Comparison of ENCODE assay signal across 9 mouse cellular contexts in genomic region chr19:58060199-58060853, GRCm38 (mm10).
DNase-seq lines count a peak whose midpoint lies in the region; ATAC-seq lines count a peak whose summit lies in the region.
"Had no signal": no experiment of that assay in that cellular context is flagged by ENCODE, and none has a peak within 500 bp of the region (broad histone marks: within the 10 kb centered on the region; RNA-seq: fewer than 3 reads in every experiment).

No protein-coding gene starts in this region.

- peak overlapping the region; percentile 17; the same call in 1 of the 2 replicates for H3K4me2 ChIP-seq in neural tube, embryonic 11.5 days (ENCODE audit: low read depth)
- H3K4me2 ChIP-seq: liver, embryonic 13.5 days had no signal

- H3K4me1 ChIP-seq in neural tube, embryonic 11.5 days (ENCODE audit: control insufficient read depth, insufficient read depth, low read length): peaks cover 16% of the 10 kb centered on the region
- H3K4me1 ChIP-seq in midbrain, embryonic 10.5 days: peaks cover 60% of the 10 kb centered on the region

- no peak overlapping the region; the same call in none of the 2 replicates for H3K9ac ChIP-seq in neural tube, embryonic 11.5 days (ENCODE audit: low read length)
- H3K9ac ChIP-seq: liver, embryonic 13.5 days had no signal

- peak; percentile 45; the same call in 1 of the 2 replicates for ATAC-seq in neural tube, embryonic 11.5 days (ENCODE audit: insufficient read depth, low FRiP score, low TSS enrichment)

- 0 out of 2 replicates have a peak overlapping the region, but pooled peaks have one; percentile 44 for H3K27ac ChIP-seq in neural tube, embryonic 11.5 days (ENCODE audit: low read depth, low read length)
- H3K27ac ChIP-seq in midbrain, embryonic 10.5 days (replicated peaks): peak overlapping the region; percentile 60
- H3K27ac ChIP-seq: liver, embryonic 13.5 days had no signal

- no peaks in the 10 kb centered on the region for H3K9me3 ChIP-seq in neural tube, embryonic 11.5 days (ENCODE audit: control insufficient read depth, low read length)
- no peaks in the 10 kb centered on the region for H3K9me3 ChIP-seq in midbrain, embryonic 10.5 days (replicated peaks)
- H3K9me3 ChIP-seq: liver, embryonic 13.5 days had no signal

- H3K27me3 ChIP-seq in neural tube, embryonic 11.5 days (ENCODE audit: control insufficient read depth, insufficient read depth, low read length): no peaks in the 10 kb centered on the region
- H3K27me3 ChIP-seq in midbrain, embryonic 10.5 days (ENCODE audit: low read depth, poor library complexity, severe bottlenecking): peaks cover 14% of the 10 kb centered on the region; the same call in 1 of the 2 replicates
- H3K27me3 ChIP-seq: liver, embryonic 13.5 days had no signal

- intact Hi-C loops in heart, postnatal 36 days (cut with DNase I): no loop called here

- 33% methylated on average over 12 of the region's 12 CpGs for WGBS in neural tube, embryonic 11.5 days
- whole genome bisulfite sequencing in midbrain, embryonic 10.5 days: 34% methylated on average over 12 of the region's 12 CpGs

- no peak overlapping the region for H3K4me3 ChIP-seq in neural tube, embryonic 11.5 days (ENCODE audit: low read depth, low read length)
- peak overlapping the region; percentile 40 for H3K4me3 ChIP-seq in midbrain, embryonic 10.5 days
- H3K4me3 ChIP-seq: liver, embryonic 13.5 days had no signal

- peak; percentile 59 for DNase-seq in heart, adult 11 months
- DNase-seq in heart, postnatal 36 days: no peak
- DNase-seq in neural tube, embryonic 11.5 days (ENCODE audit: low spot score): no peak
- no peak for DNase-seq in neural tube, embryonic 10.5 days (ENCODE audit: extremely low spot score, low spot score)
- DNase-seq in midbrain, embryonic 10.5 days (ENCODE audit: low spot score): peak; percentile 33
- DNase-seq in spleen, adult 12 weeks (ENCODE audit: low spot score): no peak
- DNase-seq in layer of hippocampus, adult 18-20 months (ENCODE audit: low spot score in 2 of 2): no peak
- no peak for DNase-seq in urinary bladder, postnatal 36 days (ENCODE audit: low spot score in 2 of 2)
- DNase-seq: liver, embryonic 13.5 days had no signal

- no peaks in the 10 kb centered on the region for H3K36me3 ChIP-seq in neural tube, embryonic 11.5 days (ENCODE audit: control insufficient read depth, insufficient read depth, low read length)
- H3K36me3 ChIP-seq in midbrain, embryonic 10.5 days: no peaks in the 10 kb centered on the region
- H3K36me3 ChIP-seq: liver, embryonic 13.5 days had no signal

Comparison
In these comparisons a context has a peak if more than half of its experiments do, and no peak if none do; other contexts are left out.
1. DNase-seq: peak in heart, adult 11 months (single experiment) and midbrain, embryonic 10.5 days (single experiment); none in heart, postnatal 36 days (0 of 2), neural tube, embryonic 11.5 days (single experiment), neural tube, embryonic 10.5 days (single experiment), spleen, adult 12 weeks (single experiment), layer of hippocampus, adult 18-20 months (0 of 2) and urinary bladder, postnatal 36 days (0 of 2).